Mouse (Mus musculus) kidney, adult 2 months (tissue): ENCODE measurements around the gene Rev1. TPM values are rescaled to one million over a fixed set of nuclear protein-coding genes. Genes with fewer than 3 reads are reported as not detected.

Source experiments
- DNase-seq: peaks from one replicate; pipeline ENCODE4 v3.0.0; 2021
- H3K27ac ChIP-seq: fragments of 200-500 bp; 2 replicates; pipeline ENCODE4 v1.5.1; 2012; ENCODE audit warnings: low read depth, low read length, control low read depth, inconsistent platforms; ENCODE audit not compliant: insufficient read depth
- H3K27me3 ChIP-seq: fragments of 200-500 bp; replicated peaks from 2 replicates; pipeline ENCODE4 v1.6.1; 2012; ENCODE audit warnings: mild to moderate bottlenecking, moderate library complexity, low read length, inconsistent platforms; ENCODE audit not compliant: control insufficient read depth, insufficient read depth
- H3K36me3 ChIP-seq: fragments of 200-500 bp; 2 replicates; pipeline ENCODE4 v1.6.1; 2012; ENCODE audit warnings: mild to moderate bottlenecking, moderate library complexity, low read length, inconsistent platforms; ENCODE audit not compliant: control insufficient read depth, insufficient read depth
- H3K4me1 ChIP-seq: fragments of 200-500 bp; 2 replicates; pipeline ENCODE4 v1.6.1; 2011; ENCODE audit warnings: low read length; ENCODE audit not compliant: control insufficient read depth, insufficient read depth
- H3K4me3 ChIP-seq: fragments of 200-500 bp; 2 replicates; pipeline ENCODE4 v1.5.1; 2011; ENCODE audit warnings: mild to moderate bottlenecking, low read depth, low read length, control low read depth; ENCODE audit not compliant: insufficient read depth
- CTCF ChIP-seq: fragments of 200-500 bp; conservative IDR thresholded peaks from 2 replicates; pipeline ENCODE4 v1.5.1; 2011; ENCODE audit warnings: low read depth, mild to moderate bottlenecking, control low read depth, low read length, moderate library complexity, mixed read lengths; ENCODE audit not compliant: insufficient read depth, insufficient read length
- POLR2A ChIP-seq: fragments of 200-500 bp; IDR thresholded peaks from one replicate; pipeline ENCODE4 v1.6.1; 2011; ENCODE audit warnings: low read depth, low read length, control low read depth
- WGBS: fragments of 180-500 bp; shearing (Covaris S2); methylation state at CpG from one replicate; pipeline ENCODE4 v1.1.7; 2018; 5-methylcytosine and 5-hydroxymethylcytosine counted together
- polyA plus RNA-seq: library from polyadenylated mRNA; depleted of rRNA; stranded (reverse); fragments of >200 nt; gene quantifications from 2 replicates; pipeline ENCODE4 v1.2.3, GENCODE M21; 2012

The Rev1 gene
- polyA plus RNA-seq, 1 experiment = 8.4 TPM

GRCm38 (mm10) chr1:38140911-38141310 is 11.3 kb upstream of the Rev1 start:
- H3K36me3 ChIP-seq = no peaks in the 10 kb centered on the region
- no peak for TF ChIP-seq POLR2A
- TF ChIP-seq CTCF = no peak
- H3K4me3 ChIP-seq = no peak overlapping the region
- 75% methylated on average over 2 of the region's 2 CpGs for WGBS
- no peak for DNase-seq
- no peaks in the 10 kb centered on the region for H3K4me1 ChIP-seq
- H3K27me3 ChIP-seq = no peaks in the 10 kb centered on the region
- no peak overlapping the region for H3K27ac ChIP-seq

GRCm38 (mm10) chr1:38139396-38139795 is 9.8 kb upstream of the Rev1 start:
- no peak for DNase-seq
- no peak for TF ChIP-seq CTCF
- H3K36me3 ChIP-seq = no peaks in the 10 kb centered on the region
- H3K27me3 ChIP-seq = no peaks in the 10 kb centered on the region
- no peaks in the 10 kb centered on the region for H3K4me1 ChIP-seq
- 74% methylated on average over 2 of the region's 2 CpGs for WGBS
- no peak overlapping the region for H3K4me3 ChIP-seq
- no peak overlapping the region for H3K27ac ChIP-seq

GRCm38 (mm10) chr1:38132942-38133341 is 3.3 kb upstream of the Rev1 start:
- Histone ChIP-seq H3K27ac (no peak overlapping the region), H3K36me3 (no peaks in the 10 kb centered on the region), H3K27me3 (no peaks in the 10 kb centered on the region), H3K4me3 (no peak overlapping the region), H3K4me1 (peaks cover 4% of the 10 kb centered on the region; the same call in 1 of the 2 replicates)
- WGBS = 65% methylated on average over 6 of the region's 6 CpGs
- TF ChIP-seq POLR2A (no peak), CTCF (no peak)
- peak; percentile 23 for DNase-seq

- H3K4me1 ChIP-seq = peaks cover 4% of the 10 kb centered on the region; the same call in 1 of the 2 replicates
- TF ChIP-seq CTCF (no peak), POLR2A (no peak)
- 67% methylated on average over 10 of the region's 10 CpGs for WGBS
- H3K27ac ChIP-seq = no peak overlapping the region
- H3K27me3 ChIP-seq = no peaks in the 10 kb centered on the region
- DNase-seq = no peak
- no peaks in the 10 kb centered on the region for H3K36me3 ChIP-seq
- no peak overlapping the region for H3K4me3 ChIP-seq
Observed at GRCm38 (mm10) chr1:38130715-38131483, 1.3 kb upstream of the Rev1 start.

- H3K36me3 ChIP-seq = no peaks in the 10 kb centered on the region
- peak overlapping the region; percentile 74 for H3K4me3 ChIP-seq
- H3K27ac ChIP-seq = peak overlapping the region; percentile 57
- peak; percentile 71 for DNase-seq
- TF ChIP-seq CTCF (no peak), POLR2A (no peak)
- WGBS = under 1% methylated on average over 68 of the region's 68 CpGs
- no peaks in the 10 kb centered on the region for H3K27me3 ChIP-seq
- peaks cover 7% of the 10 kb centered on the region; the same call in 1 of the 2 replicates for H3K4me1 ChIP-seq
Observed at GRCm38 (mm10) chr1:38128919-38129436, 623 bp downstream of the Rev1 start.

GRCm38 (mm10) chr1:38127036-38127435 is 2.6 kb downstream of the Rev1 start:
- no peak for DNase-seq
- TF ChIP-seq POLR2A (no peak), CTCF (no peak)
- H3K36me3 ChIP-seq = no peaks in the 10 kb centered on the region
- H3K4me1 ChIP-seq = peaks cover 9% of the 10 kb centered on the region
- no peaks in the 10 kb centered on the region for H3K27me3 ChIP-seq
- no peak overlapping the region for H3K27ac ChIP-seq
- H3K4me3 ChIP-seq = no peak overlapping the region

GRCm38 (mm10) chr1:38126426-38126825 is 3.2 kb downstream of the Rev1 start:
- Histone ChIP-seq H3K4me1 (peaks cover 15% of the 10 kb centered on the region), H3K27ac (no peak overlapping the region), H3K36me3 (no peaks in the 10 kb centered on the region), H3K4me3 (no peak overlapping the region), H3K27me3 (no peaks in the 10 kb centered on the region)
- 85% methylated on average over 3 of the region's 3 CpGs for WGBS
- TF ChIP-seq POLR2A (no peak), CTCF (no peak)
- no peak for DNase-seq
